In the genomic region with DNA sequence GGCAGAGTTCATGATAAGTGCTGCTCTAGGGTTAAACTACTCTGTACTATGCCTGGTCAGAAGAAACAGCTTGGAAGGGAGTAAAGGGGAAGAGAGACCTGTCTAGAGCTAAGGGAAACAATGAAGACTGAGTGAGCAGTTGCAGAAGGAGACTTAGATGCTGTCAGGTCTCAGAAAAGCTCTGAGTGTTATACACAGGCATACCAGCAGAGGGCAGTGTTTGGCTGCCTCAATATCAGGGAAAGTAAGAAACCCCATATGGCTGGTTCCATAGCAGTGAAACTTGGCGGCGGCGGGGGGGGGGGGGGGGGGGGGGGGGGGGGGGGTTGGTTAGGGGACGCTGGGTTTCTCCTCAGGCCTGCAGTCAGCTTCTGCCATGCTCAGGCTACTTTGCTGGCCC, we compare ENCODE assay signal across 9 mouse cellular contexts.
DNase-seq lines count a peak whose midpoint lies in the region; TF ChIP-seq lines count a peak whose summit lies in the region.
"Had no signal": no experiment of that assay in that cellular context is flagged by ENCODE, and none has a peak within 500 bp of the region (broad histone marks: within the 10 kb centered on the region; RNA-seq: fewer than 3 reads in every experiment).

No protein-coding gene starts in this region.

- no peak for TF ChIP-seq POLR2A in MEL (IDR thresholded peaks at IDR 0.05; ENCODE audit: control insufficient read depth in 1 of 2, insufficient read depth in 1 of 2, low read depth in 1 of 2, low read length in 2 of 2, poor library complexity in 1 of 2)

- H3K27me3 ChIP-seq in MEL (ENCODE audit: control insufficient read depth in 1 of 2, insufficient read depth in 2 of 2, low read length in 2 of 2): no peaks in the 10 kb centered on the region
- no peaks in the 10 kb centered on the region for H3K27me3 ChIP-seq in midbrain, embryonic 10.5 days (ENCODE audit: low read depth, poor library complexity, severe bottlenecking)
- H3K27me3 ChIP-seq: lung, embryonic 15.5 days had no signal

- no peaks in the 10 kb centered on the region for H3K36me3 ChIP-seq in MEL (ENCODE audit: control insufficient read depth in 1 of 2, insufficient read depth in 2 of 2, low read length in 2 of 2)
- H3K36me3 ChIP-seq in midbrain, embryonic 10.5 days: no peaks in the 10 kb centered on the region
- H3K36me3 ChIP-seq: lung, embryonic 15.5 days had no signal

- peak; percentile 82 for TF ChIP-seq RAD21 in MEL (IDR thresholded peaks at IDR 0.05; ENCODE audit: low read depth, low read length)

- TF ChIP-seq EP300 in MEL (IDR thresholded peaks at IDR 0.05; ENCODE audit: low read depth in 1 of 2, low read length in 2 of 2): no peak

- H3K27ac ChIP-seq in MEL (ENCODE audit: control insufficient read depth, low read depth, low read length): no peak overlapping the region
- no peak overlapping the region for H3K27ac ChIP-seq in midbrain, embryonic 10.5 days (replicated peaks)
- H3K27ac ChIP-seq: lung, embryonic 15.5 days had no signal

- peak; percentile 77 to 93 (median 82) for TF ChIP-seq CTCF in MEL (IDR thresholded peaks at IDR 0.05 in 2 of 3, conservative IDR thresholded peaks at IDR 0.05 in 1 of 3; ENCODE audit: control insufficient read depth in 1 of 3, insufficient read depth in 1 of 3, low read depth in 2 of 3, low read length in 3 of 3, poor library complexity in 1 of 3, severe bottlenecking in 1 of 3)

- H3K4me1 ChIP-seq in MEL (ENCODE audit: control insufficient read depth in 1 of 2, insufficient read depth in 2 of 2, low read length in 2 of 2): no peaks in the 10 kb centered on the region
- H3K4me1 ChIP-seq in midbrain, embryonic 10.5 days: peaks cover 12% of the 10 kb centered on the region
- H3K4me1 ChIP-seq: lung, embryonic 15.5 days had no signal

- H3K9ac ChIP-seq in MEL (ENCODE audit: control insufficient read depth, low read depth, low read length, poor library complexity, severe bottlenecking): no peak overlapping the region
- H3K9ac ChIP-seq: lung, embryonic 15.5 days had no signal

- DNase-seq in gastrocnemius, adult 18-20 months (ENCODE audit: low spot score): peak; percentile 66
- DNase-seq in gastrocnemius, postnatal 25 days: no peak
- peak; percentile 71 for DNase-seq in MEL (ENCODE audit: low read depth, low spot score)
- DNase-seq in cerebellum, adult 18-20 months: peak; percentile 76 to 79
- peak; percentile 37 to 59 for DNase-seq in gastrocnemius, postnatal 4 days (ENCODE audit: low spot score in 2 of 2)
- DNase-seq in layer of hippocampus, postnatal 14 days (ENCODE audit: low spot score in 2 of 2): peak; percentile 69 to 81
- DNase-seq in midbrain, embryonic 10.5 days (ENCODE audit: low spot score): peak; percentile 76
- DNase-seq in spleen, postnatal 10 days (ENCODE audit: low spot score in 2 of 2): peak; percentile 44 to 73

- no peak overlapping the region for H3K4me3 ChIP-seq in MEL (ENCODE audit: control insufficient read depth in 1 of 2, insufficient read depth in 1 of 2, low read depth in 2 of 2, low read length in 2 of 2)
- no peak overlapping the region for H3K4me3 ChIP-seq in midbrain, embryonic 10.5 days
- H3K4me3 ChIP-seq: lung, embryonic 15.5 days had no signal

- H3K9me3 ChIP-seq in MEL (replicated peaks; ENCODE audit: insufficient read depth, low read length): no peaks in the 10 kb centered on the region
- H3K9me3 ChIP-seq in midbrain, embryonic 10.5 days (replicated peaks): no peaks in the 10 kb centered on the region
- H3K9me3 ChIP-seq: lung, embryonic 15.5 days had no signal

- no CpG with 5 or more reads among the region's 4 CpGs for WGBS in midbrain, embryonic 10.5 days

- H3K79me2 ChIP-seq in MEL (ENCODE audit: control insufficient read depth, insufficient read depth, low read length, poor library complexity): no peaks in the 10 kb centered on the region

TF ChIP-seq in MEL, 35 proteins besides CTCF, POLR2A, EP300 and RAD21:
- TF ChIP-seq BHLHE40 (IDR thresholded peaks at IDR 0.05; ENCODE audit: borderline replicate concordance, low read depth, low read length): peak; percentile 20; the same call in 1 of the 2 replicates
- no peak for TF ChIP-seq CHD1 (IDR thresholded peaks at IDR 0.05; ENCODE audit: low read depth, low read length)
- peak; percentile 83 for TF ChIP-seq SMC3 (IDR thresholded peaks at IDR 0.05; ENCODE audit: low read depth, low read length)
- TF ChIP-seq ZC3H11A (IDR thresholded peaks at IDR 0.05; ENCODE audit: low read depth, low read length): peak; percentile 82
TF ChIP-seq in MEL: peak in this region for 3.
